9 mouse cellular contexts compared by ENCODE assay signal in genomic region chr9:53254368-53254767, GRCm38 (mm10). TPM values are rescaled to one million over a fixed set of nuclear protein-coding genes. Genes with fewer than 3 reads are reported as not detected.
A peak's percentile ranks its signal among the peaks of the same experiment; 100 is the strongest.
DNase-seq lines count a peak whose midpoint lies in the region; ATAC-seq and TF ChIP-seq lines count a peak whose summit lies in the region.
"Had no signal": no experiment of that assay in that cellular context is flagged by ENCODE, and none has a peak within 500 bp of the region (broad histone marks: within the 10 kb centered on the region; RNA-seq: fewer than 3 reads in every experiment).

No protein-coding gene starts in this region.

- intact Hi-C loops in heart, postnatal 14 days (cut with DNase I), result loop anchor here (1.0 to 10.0 kb wide), 3 partner anchors 128 to 410 kb away; partner anchors contain the start of gene Kdelc2

- 3% methylated on average over 4 of the region's 4 CpGs for WGBS in bone marrow, adult 2 months

- no peaks in the 10 kb centered on the region for H3K36me3 ChIP-seq in G1E (replicated peaks)
- H3K36me3 ChIP-seq: limb, embryonic 13.5 days had no signal

- no peak overlapping the region for H3K27ac ChIP-seq in bone marrow, adult 2 months (ENCODE audit: control insufficient read depth, insufficient read depth, low read depth, low read length, poor library complexity)
- H3K27ac ChIP-seq: limb, embryonic 13.5 days had no signal

- TF ChIP-seq CTCF in G1E (IDR thresholded peaks at IDR 0.05; ENCODE audit: low read depth, low read length), result no peak
- peak; percentile 51 for TF ChIP-seq CTCF in bone marrow, adult 2 months (IDR thresholded peaks at IDR 0.05; ENCODE audit: control insufficient read depth, insufficient read depth, low read length)

- H3K4me1 ChIP-seq in G1E (ENCODE audit: insufficient read depth, low read depth, low read length), result no peaks in the 10 kb centered on the region
- no peaks in the 10 kb centered on the region for H3K4me1 ChIP-seq in bone marrow, adult 2 months (ENCODE audit: control insufficient read depth, insufficient read depth, low read length)

- peaks cover 20% of the 10 kb centered on the region for H3K27me3 ChIP-seq in G1E (ENCODE audit: insufficient read depth, low read length)
- H3K27me3 ChIP-seq: limb, embryonic 13.5 days had no signal

- H3K4me3 ChIP-seq in G1E (ENCODE audit: low read depth, low read length), result no peak overlapping the region
- H3K4me3 ChIP-seq in bone marrow, adult 2 months (replicated peaks; ENCODE audit: control insufficient read depth, low read depth, low read length), result no peak overlapping the region
- H3K4me3 ChIP-seq: limb, embryonic 13.5 days had no signal

- no peaks in the 10 kb centered on the region for H3K9me3 ChIP-seq in G1E (replicated peaks)
- H3K9me3 ChIP-seq: limb, embryonic 13.5 days had no signal

- no peak for TF ChIP-seq POLR2A in bone marrow, adult 2 months (IDR thresholded peaks at IDR 0.05; ENCODE audit: borderline replicate concordance, control insufficient read depth, low read depth, low read length)

- peak; percentile 5 for DNase-seq in G1E (ENCODE audit: low spot score)
- DNase-seq in heart, postnatal 14 days, result peak; percentile 77 to 86
- DNase-seq in layer of hippocampus, adult 8-10 months (ENCODE audit: low spot score in 2 of 2), result peak; percentile 56 to 79
- peak; percentile 87 for DNase-seq in lung, postnatal 14 days
- peak; percentile 84 to 88 for DNase-seq in right cerebral cortex, postnatal 10 days (ENCODE audit: low spot score in 2 of 2)
- peak; percentile 63 to 67 for DNase-seq in urinary bladder, postnatal 36 days (ENCODE audit: low spot score in 2 of 2)

- ATAC-seq in G1E (ENCODE audit: extremely low read depth, insufficient number of reproducible peaks, low FRiP score, poor library complexity, severe bottlenecking), result no peak; the same call in 1 of the 2 replicates
- peak; percentile 69 for ATAC-seq in erythroblast, adult 5-6 weeks (replicated peaks; ENCODE audit: low FRiP score, poor library complexity, severe bottlenecking)

RNA-seq across cellular contexts. Expression of gene Ddx10, which starts 6.5 kb away (rescaled TPM):
- total RNA-seq in G1E (2014; fragmentation: Nextera tagmentation) (64.9 and 73.8 TPM in 2 replicates), G1E (2017) (45.0 and 52.4 TPM in 2 replicates)
- 12.3 and 15.6 TPM in 2 replicates for polyA plus RNA-seq in G1E (2012)
- 7.2 and 11.2 TPM in 2 replicates for polyA plus RNA-seq in bone marrow, adult 2 months (2011; ENCODE audit: insufficient read depth, insufficient read length, low replicate concordance, missing spikeins)
- total RNA-seq in erythroblast, adult 5-6 weeks (2015; ENCODE audit: low replicate concordance), result 7.9 and 9.4 TPM in 2 replicates
- 7.5 and 9.1 TPM in 2 replicates for total RNA-seq in erythroblast, adult 5-6 weeks (2017; ENCODE audit: low replicate concordance)
- 1 to 10 TPM; 9.6 to 9.7 TPM for total RNA-seq in heart, postnatal 14 days (2021)
- 10 to 100 TPM; 20.1 to 20.8 (median 20.3) TPM for total RNA-seq in layer of hippocampus, adult 8-10 months (2022)

RNA-seq across cellular contexts. Expression of gene Exph5, which starts 47.1 kb away (rescaled TPM):
- total RNA-seq in G1E (2014; fragmentation: Nextera tagmentation) (not detected in 2 replicates), G1E (2017) (0.11 and 0.23 TPM in 2 replicates)
- polyA plus RNA-seq in G1E (2012), result not detected in 2 replicates
- 0.57 and 0.80 TPM in 2 replicates for polyA plus RNA-seq in bone marrow, adult 2 months (2011; ENCODE audit: insufficient read depth, insufficient read length, low replicate concordance, missing spikeins)
- not detected in 2 replicates for total RNA-seq in erythroblast, adult 5-6 weeks (2015; ENCODE audit: low replicate concordance)
- 0.28 TPM in 1 of 2 replicates, not detected in the other for total RNA-seq in erythroblast, adult 5-6 weeks (2017; ENCODE audit: low replicate concordance)
- under 1 TPM; 0.22 to 0.34 TPM for total RNA-seq in heart, postnatal 14 days (2021)
- 1 to 10 TPM; 4.1 to 5.1 (median 4.8) TPM for total RNA-seq in layer of hippocampus, adult 8-10 months (2022)

Comparison
In these comparisons a context has a peak if more than half of its experiments do, and no peak if none do; other contexts are left out.
1. DNase-seq: peak in every context shown above with its lines; median percentile 87 in lung, postnatal 14 days; 86 in right cerebral cortex, postnatal 10 days; 82 in heart, postnatal 14 days; 68 in layer of hippocampus, adult 8-10 months; 65 in urinary bladder, postnatal 36 days; 5 in G1E.